Mouse (Mus musculus): ENCODE measurements around the gene Pde4c.

The Pde4c gene

DNA sequence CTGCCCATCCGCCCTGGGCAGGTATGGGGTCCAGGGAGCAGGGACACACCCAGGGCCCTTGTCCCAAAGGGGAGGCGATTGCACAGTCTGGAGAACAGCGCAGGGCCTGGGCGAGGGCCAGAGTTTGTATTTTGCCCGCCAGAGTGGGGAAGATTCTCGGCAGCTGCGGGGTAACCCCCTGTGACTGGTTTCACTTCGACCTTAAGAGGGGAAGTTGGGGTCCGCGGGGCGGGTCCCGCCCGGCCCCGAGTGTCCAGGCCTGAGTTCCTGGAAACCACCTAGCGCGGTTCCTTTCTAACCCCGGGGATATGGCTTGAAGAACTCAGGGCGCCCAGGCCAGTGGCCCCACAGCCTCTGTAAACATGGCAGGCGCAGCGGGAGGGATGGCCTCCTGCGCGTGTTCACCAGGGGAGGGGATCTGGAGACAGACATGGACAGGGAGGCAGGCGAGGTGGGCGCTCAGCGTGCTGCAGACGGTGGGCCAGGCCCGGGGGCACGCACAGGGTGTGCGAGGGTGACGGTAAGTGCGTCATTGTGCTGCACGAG is 44.8 kb downstream of the Pde4c start:
- WGBS, result 91% methylated on average over 32 of the region's 32 CpGs

DNA sequence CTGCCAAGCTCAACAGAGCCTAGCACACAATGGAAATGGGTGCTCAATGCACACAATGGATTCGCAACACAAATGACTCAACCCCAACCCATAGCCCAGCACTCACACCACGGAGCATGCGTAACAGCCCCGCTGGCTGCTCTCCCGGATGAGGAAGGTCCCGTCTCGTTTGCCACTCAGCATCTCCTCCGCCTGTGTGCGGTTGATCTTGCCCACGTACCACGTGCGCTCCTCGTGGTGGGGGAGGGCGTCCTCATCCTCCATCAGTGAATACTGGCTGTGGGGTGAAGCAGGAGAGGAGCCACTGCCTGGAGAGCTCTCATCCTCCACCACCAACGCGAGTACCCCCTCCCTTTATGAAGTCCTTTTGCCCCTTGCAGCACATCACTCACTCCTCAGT is 45.4 kb downstream of the Pde4c start:
- WGBS, result 76% methylated on average over 16 of the region's 16 CpGs

DNA sequence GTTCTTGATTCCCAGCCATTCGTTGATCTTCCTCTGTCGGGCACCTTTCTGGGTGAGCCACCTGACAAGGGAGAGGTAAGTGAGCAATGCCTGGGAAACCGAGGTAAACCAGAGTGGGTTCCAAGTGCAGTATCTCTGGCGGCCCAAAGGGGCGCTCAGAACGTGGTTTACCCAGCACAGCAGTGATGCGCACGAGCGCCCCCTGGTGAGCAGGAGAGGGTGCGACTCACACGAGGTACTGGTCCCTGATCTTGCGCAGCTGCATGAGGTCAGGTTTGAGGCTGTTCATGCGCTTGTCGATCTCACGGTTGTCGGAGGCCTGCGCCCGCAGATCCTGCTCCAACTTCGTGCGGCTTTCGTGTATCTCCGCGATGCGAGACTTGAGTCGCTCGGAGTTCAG is 45.8 kb downstream of the Pde4c start:
- WGBS, result 8% methylated on average over 26 of the region's 26 CpGs

DNA sequence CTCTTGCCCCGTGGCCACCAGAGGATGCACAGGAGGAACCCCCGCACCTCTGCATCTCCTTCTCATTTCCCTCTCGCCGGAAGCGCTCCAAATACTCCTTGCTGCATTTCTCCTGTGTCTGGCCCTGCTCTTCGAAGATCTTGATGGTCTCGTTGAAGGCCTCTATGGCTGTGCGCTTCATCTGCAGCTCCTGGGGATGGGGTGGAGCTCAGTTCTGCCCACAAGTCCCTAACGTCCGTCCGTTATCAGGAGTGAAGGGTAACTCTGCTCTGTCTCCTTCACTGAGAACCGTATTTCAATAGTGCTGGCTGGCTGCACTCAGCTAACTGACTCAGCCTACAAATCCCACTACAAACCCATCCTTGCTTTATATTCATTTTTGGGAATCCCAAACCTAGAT is 46.3 kb downstream of the Pde4c start:
- 80% methylated on average over 12 of the region's 12 CpGs for WGBS

DNA sequence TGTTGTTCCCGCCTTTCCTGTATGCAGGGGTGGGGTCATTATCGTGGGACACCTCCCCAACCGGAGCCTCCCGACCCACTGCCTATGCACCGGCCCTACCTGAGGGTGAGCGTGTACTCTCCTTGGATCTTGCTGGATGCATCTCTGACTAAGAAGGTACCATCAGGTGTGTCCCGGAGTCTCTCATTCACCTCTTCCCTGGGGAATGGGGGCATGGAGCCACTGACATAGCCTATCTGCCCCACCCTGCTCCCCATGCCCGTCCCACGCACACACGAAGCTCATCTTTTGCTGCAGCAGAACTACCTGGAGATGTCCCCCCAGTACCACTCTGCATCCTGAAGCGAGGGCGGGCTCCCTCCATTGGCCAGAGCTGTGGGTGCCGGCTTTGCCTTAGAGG is 47.2 kb downstream of the Pde4c start:
- WGBS, result 95% methylated on average over 13 of the region's 13 CpGs

DNA sequence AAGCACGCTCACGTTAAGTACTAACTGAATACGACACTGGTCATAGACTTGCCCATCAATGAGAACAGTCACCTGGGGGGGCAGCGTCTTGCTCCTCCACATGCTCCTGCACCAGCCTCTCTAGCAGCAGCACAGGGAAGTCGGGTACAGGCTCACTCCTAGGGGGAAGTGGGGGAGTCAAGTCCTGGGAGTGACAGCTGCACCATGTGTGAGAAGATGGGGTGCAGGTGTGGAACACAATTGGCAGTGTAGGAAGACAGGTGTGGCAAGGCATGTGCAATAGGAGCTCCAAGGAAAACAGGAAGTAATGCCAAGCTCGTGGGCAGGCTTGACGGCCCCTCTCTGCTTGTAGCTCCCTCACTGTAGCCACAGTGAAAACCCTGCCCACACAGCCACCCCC is 47.7 kb downstream of the Pde4c start:
- 73% methylated on average over 7 of the region's 7 CpGs for WGBS

DNA sequence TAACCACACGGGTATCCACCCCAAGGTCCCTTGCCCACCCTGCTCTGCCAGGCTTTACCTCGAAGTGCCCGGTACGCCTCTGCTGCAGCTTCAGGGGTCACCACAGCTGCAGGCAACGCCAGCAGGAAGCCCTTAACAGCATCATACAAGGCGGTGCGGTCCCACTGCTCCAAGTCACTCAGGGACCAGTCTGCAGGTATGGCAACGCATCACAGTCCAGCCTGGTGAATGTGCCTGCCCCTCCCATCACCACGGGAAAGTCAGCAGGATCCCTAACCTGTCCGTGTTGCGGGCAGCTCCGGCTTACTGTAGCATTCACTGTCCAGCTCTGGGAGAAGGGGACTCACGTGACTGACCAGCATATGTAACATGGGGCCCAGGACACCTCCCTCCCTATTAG is 48.6 kb downstream of the Pde4c start:
- 94% methylated on average over 13 of the region's 13 CpGs for WGBS

DNA sequence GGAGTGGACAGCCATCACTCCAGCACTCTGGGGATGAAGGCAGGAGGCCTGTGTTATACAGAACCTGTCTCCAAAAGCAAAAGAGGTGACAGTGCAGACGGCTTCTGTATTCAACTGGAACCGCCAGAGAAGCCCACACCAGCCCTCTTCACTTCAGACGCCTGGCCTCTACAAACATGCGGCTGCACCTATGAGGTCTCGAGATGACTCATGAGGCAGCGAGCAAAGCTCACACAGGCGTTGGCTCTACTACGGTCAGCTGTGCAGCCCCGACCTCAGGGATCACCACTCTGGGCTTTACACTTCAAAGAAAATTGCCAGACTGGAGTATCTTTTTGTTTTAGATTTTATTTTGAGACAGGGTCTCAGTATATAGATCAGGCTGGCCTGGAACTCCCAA is 49.4 kb downstream of the Pde4c start:
- 77% methylated on average over 9 of the region's 9 CpGs for WGBS

DNA sequence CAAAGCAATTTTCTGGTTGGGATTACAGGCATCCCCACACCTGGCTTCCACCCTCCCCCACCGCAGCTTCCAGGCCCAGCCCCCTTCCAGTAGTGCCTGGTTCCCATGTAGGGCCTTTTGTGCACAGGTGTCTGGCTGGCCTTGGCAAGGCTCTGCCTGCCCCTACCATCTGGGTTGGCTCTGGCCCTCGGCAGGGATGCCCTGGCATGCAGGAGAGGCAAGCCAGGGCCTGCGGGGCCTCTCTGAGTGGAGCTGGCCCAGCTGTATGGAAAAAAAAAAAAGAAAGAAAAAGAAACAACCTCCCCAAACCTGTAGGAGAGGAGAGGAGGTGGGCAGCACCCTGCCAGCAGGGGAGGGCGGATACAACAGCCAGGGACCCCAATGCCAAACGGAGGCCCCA is 49.9 kb downstream of the Pde4c start:
- 43% methylated on average over 5 of the region's 5 CpGs for WGBS

DNA sequence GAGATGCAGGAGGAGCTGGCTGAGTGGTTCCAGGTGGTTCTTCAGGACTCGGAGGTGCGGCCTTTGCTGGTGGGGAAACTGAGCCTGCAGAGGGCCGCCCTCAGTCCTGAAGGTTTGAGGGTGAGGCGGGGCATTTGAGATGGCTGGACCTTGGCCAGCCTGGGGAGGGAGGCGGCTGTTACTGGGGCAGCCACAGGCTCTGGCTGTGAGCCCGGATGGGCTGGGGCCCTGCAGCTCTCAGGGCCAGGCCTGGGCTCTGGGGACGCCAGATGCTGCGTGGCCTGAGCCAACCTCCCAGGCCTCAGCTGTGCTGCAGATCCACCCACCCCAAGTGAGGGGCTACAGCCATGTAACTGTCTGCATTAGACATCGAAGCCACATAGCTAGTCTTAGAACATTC is 50.3 kb downstream of the Pde4c start:
- WGBS, result 24% methylated on average over 9 of the region's 9 CpGs

DNA sequence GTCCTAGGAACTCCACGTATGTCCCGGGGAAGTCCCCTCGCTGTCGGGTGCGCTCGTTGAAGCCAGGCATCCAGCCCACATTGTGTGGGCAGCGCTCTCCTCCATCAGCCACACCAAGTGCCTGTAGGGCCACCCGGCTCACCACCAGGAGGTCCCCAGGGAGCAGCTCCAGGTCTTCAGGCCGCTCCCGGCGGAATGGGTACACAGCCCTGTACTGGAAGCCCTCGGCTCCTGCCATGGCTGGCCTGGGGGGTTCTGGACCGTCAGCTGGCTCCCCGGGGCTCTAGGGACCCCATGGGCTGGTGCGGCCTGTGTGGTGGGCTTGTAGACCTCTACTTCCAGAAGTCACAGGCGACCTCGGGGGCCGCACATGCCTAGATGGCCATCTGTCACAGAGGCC is 51.2 kb downstream of the Pde4c start:
- 84% methylated on average over 18 of the region's 18 CpGs for WGBS

DNA sequence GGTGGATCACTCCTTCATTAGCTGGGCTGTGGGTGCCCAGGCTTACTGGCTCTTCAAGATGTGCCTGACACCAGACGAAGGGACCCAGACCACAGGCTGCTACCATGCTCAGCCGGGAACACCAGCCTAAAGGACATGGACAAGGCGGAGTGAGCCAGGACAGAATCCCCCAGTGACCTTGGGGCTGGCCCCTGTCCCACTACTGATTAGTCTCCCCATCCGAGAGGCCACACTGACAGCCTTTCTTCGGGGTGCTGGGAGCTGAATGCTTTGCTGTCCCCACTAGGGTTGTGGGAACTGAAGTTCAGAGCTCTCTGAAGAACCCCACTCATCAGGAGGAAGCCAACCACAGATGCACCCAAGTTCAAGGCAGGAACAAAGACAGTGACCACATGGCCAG is 51.7 kb downstream of the Pde4c start:
- 62% methylated on average over 5 of the region's 5 CpGs for WGBS

DNA sequence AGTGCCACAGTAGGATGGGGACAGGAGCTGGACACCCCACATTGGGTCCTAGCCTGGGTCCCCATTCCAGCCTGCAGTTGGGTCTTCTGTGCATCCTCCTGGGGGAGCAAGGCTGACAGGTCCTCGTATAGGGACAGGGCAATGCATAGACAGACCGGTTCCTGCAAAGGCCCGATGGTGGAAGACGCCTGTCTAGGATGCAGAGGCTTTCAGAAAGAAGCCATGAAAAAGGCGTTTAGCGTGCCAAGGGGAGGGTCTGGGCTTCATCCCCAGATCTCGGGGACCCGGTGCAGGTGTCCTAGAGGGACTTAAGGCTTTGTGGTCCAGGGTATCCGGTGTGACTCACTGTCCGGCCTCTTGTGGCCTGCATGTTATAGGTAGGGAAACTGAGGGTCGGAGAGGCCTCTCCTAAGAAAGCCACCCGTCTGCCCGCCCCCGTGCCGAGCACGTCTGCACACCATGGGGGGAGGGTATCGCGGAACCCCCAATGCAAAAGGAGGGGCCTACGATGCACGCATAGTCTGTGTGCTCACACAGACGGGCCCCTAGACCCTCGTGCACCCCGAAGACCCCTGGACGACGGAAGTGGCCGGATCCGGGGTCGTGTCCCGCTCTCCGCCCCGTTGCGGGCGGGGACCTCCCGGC is 52.5 kb downstream of the Pde4c start:
- under 1% methylated on average over 34 of the region's 34 CpGs for WGBS

DNA sequence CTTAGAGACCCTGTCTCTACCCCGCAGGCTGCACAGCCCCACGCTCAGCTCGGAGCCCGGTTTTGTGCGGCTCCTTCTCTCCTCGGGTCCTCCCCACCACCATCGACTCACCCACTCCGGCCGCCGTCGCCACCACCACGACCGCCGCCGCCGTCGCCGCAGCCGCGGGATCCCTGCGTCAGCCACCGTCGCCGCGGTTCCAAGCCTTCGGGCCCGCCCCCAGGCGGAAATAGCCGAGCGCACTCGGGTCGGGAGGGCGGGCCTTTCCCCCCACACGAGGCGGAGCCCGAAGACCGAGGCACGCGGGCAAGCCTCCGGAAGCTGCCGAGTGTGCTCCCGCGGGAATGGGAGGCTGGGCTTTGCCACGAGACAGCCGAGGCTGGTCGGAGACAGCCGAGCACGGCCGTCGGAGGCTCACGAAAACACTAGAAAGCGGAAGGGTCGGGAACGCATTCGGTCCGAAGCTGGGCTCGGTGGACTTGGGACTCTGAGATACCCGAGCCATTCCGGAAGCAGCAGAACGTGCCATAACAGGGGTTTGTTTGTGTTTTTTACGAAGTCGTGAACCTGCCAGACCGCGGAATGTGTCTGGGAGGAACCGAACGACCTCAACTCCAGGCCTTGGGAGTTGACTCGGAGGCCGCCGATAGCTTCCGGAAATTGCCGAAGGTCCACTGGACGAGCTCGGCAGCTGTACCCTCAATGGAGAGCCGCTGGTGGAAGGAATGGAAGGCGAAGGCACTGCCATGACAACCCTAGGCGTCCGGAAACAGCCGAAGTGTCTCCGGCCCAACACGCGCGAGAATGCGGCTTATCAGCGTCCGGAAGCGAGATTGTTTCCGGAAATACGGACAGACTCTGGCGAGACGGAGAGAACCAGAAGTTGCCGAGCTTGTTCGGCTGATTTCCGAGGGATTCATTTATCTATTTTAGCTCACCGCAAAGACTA is 53.2 kb downstream of the Pde4c start, which contains the start of gene Pik3r2:
TSS of gene Pik3r2 (minus strand) at position 218 of the 949 bp plus-strand sequence.
- WGBS, result under 1% methylated on average over 94 of the region's 94 CpGs

DNA sequence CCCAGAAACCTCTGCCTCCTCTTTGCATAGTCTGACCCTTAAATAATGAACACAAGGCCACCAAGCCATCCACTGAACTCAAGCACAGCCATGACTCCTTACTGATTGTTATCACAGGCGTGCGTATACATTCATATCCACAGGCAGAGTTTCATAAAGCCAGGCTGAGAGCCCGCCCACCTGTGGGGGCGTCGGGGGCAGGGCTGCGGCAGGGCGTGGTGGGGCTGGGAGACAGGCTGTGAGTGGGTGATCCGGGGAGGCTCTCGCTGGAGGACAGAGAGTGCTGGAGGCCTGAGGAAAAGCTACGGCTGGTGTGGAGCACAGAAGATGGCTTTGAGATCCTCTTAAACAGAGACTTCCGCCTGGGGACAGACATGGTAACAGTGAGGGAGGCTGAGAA is 56.6 kb downstream of the Pde4c start:
- 60% methylated on average over 11 of the region's 11 CpGs for WGBS

DNA sequence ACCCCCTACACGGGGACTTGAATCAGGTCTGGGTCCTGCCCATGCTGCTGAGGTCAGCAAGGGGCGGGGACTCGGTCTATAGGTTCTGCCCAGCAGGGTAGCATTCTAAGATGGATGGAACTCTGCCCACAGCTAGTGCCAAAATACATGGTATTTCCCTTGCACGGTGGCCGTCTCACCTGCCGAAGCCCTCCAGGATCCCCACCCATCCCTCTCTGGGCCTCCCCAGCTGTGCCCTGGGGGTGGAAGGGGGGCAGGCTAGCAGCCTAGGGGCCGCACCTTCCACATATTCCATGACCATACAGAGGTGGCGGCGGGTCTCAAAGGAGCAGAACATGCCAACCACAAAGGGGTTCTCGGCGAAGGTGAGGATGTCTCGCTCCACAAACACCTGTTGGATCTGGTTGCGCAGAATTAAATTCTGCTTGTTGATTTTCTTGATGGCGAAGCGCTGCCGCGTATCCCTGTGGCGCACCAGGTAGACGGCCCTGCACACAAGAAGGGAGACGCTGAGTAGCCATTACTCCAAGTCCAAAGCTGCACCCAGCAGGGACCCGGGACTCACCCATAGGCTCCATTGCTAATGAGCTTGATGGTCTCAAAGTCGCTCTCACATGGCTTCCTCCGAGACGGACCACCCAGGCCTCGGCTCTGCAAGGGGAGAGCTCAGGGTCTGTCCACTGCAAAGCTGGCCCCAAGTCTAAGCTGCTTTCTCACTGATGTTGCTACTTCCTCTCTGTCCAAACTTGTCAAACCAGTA is 63.0 kb downstream of the Pde4c start:
- 89% methylated on average over 25 of the region's 25 CpGs for WGBS

DNA sequence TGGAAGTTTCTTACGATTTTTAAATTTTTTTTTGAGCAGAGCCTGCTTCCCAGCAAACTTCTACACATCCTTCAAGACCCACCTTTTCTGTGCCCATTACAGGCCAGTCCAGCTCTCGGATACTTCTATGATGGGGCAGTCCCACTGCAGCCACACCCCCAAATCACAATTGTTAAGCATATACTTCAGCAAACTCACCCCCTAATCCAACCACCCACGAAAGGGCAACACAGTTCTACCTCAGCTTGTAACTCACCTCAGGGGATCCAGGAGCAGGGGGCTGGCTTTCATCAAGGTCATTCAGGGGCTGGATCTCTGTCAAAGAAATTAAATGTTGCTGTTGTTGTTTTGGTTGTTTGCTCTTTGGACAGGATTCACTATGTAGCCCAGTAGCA is 63.5 kb downstream of the Pde4c start:
- WGBS, result 92% methylated on average over 3 of the region's 3 CpGs

DNA sequence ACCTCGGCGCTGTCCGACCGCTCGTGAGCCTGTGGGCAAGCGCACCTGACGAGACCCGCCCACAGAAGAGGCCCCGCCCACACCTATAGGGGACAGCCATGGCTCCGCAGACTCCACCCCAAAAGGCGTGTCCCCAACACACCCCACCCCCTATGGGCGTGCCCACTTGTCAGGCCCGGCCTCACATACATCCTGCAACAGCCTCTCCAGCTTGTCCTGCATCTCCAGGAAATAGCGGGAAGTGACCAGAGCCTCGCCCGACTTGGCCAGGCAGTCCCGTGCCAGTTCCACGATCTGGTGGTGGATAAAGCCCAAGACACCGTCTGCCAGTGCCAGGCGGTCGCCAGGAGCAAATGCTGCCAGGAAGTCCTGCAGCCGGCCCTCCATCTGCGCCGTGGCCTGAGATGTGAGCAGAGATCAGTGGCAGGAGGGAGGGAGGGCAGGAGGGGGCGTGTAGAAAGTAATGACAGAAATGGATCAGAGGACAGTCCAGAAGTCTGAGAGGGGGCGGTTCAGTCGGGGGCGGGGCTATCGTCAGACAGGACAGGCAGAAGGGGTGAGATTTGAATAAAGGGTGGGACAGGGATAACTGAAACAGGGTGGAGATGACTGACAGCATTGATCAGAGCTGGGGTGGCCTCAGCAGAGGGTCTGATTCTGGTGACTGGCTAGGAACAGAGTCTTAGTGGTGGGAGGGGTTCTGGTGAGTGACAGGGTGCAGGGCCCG is 64.6 kb downstream of the Pde4c start:
- WGBS, result 41% methylated on average over 30 of the region's 30 CpGs

DNA sequence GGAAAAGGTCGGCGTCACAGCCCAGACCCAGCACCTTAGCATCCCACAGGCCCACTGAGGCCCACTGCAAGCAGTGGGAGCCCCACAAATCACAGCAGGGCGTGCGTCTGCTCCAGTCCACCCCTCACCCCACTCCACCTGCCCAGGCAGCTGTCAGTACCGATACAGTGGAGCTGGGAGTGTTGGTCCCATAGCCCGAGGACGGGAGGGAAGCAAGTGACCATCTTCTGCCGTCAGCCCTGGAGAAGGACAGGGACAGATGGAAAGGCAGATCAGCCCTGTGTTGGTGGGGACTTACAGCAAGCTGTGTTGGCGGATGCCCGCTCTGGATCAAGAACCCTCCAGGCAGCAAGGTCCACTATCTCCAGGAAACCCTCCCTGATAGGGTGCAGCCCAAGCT is 65.5 kb downstream of the Pde4c start:
- 65% methylated on average over 10 of the region's 10 CpGs for WGBS

DNA sequence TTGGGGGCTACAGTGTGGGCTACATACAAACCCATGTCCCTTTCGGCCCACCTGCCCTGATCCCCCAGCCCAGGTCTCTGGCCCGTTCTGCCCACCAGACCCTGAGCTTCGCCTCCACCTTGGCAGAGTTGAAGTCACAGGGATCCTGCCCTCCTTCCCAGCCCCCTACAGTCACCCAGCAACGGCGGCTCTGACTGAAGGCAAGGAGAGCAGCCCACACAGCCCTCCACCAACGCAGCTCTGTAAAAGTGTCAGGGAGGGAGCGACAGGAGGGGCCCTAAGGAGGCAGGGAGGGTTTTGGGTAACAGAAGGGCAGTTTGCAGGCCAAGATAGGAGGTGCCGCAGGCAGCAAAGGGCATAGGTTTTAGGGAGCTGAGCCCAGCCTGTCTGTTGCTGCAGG is 67.3 kb downstream of the Pde4c start:
- 50% methylated on average over 8 of the region's 8 CpGs for WGBS

DNA sequence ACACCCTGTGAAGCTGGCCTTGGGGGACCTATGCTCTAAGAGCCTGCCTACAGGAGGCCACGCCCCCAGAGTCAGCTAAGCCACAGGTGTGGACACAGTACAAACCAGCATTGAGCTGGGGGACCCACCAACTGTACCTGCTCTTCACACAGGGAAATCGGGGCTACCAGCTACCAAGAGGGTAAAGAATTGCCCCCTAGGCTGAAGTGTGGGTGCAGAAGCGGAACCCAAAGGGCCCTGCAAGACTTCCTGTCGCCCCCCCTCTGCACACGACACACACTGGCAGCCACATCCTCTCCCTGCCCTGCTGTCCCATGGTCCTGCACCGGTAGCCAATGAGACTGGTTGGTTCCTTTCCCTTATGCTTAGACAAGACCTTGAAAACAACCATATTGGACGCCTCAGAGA is 67.8 kb downstream of the Pde4c start:
- 39% methylated on average over 7 of the region's 7 CpGs for WGBS

Data from cerebral cortex, adult 2 months (tissue).